Mouse (Mus musculus): ENCODE measurements around the gene Smcp. TPM values are rescaled to one million over a fixed set of nuclear protein-coding genes. Genes with fewer than 3 reads are reported as not detected.

Smcp gene
- polyA plus RNA-seq, 1 experiment from 2014 or later: not detected

DNA sequence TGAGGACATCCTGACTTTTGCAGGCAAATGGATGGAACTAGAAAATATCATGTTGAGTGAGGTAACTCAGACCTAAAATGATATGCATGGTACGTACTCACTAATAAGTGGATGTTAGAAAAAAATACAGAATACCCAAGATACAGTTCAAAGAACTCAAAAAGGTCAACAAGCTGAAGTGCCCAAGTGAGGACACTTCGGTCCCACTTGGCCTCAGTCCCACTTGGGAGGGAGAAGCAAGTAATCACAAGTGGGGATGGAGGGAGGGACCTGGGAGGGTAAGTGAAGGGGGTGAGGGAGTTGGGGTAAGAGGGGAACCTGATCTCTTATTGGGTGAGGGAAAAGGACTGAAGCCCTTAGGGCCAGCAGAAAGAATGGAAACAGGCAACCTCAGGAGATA is 20.0 kb downstream of the Smcp start:
- Histone ChIP-seq H3K9me3 (ENCODE audit: control insufficient read depth, low read length) (no peaks in the 10 kb centered on the region), H3K27ac (ENCODE audit: low read depth, low read length) (no peak overlapping the region), H3K4me1 (replicated peaks; ENCODE audit: control insufficient read depth, insufficient read depth, low read length) (no peaks in the 10 kb centered on the region), H3K27me3 (ENCODE audit: control insufficient read depth, insufficient read depth, low read length) (no peaks in the 10 kb centered on the region), H3K9ac (ENCODE audit: low read depth, low read length) (no peak overlapping the region), H3K4me3 (ENCODE audit: low read depth, low read length) (no peak overlapping the region), H3K36me3 (ENCODE audit: control insufficient read depth, insufficient read depth, low read length) (no peaks in the 10 kb centered on the region), H3K4me2 (replicated peaks; ENCODE audit: low read depth, low read length) (no peak overlapping the region)
- ATAC-seq (ENCODE audit: low FRiP score) (no peak), DNase-seq (ENCODE audit: low spot score) (no peak)
- 85% methylated on average over 2 of the region's 2 CpGs for WGBS

DNA sequence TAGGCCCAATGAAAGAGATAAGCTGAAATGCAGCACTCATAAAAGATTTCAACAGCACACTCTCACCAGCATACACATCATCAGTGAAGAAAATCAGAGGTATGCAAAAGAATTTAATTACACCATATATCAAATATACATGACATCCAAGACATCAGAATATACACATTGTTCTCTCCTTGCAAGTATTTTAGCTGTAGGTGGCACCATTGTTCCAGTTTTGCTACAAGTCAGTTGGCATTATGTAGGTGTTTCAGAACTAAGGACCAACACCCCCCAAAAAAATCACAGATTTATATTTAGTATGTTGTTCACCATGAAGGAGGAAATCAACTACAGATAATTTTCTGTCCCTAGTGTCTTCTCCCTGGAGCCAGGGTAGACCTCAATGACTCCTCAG is 23.4 kb downstream of the Smcp start:
- Histone ChIP-seq H3K4me3 (ENCODE audit: low read depth, low read length) (no peak overlapping the region), H3K4me2 (replicated peaks; ENCODE audit: low read depth, low read length) (no peak overlapping the region), H3K9ac (ENCODE audit: low read depth, low read length) (no peak overlapping the region), H3K9me3 (ENCODE audit: control insufficient read depth, low read length) (no peaks in the 10 kb centered on the region), H3K4me1 (replicated peaks; ENCODE audit: control insufficient read depth, insufficient read depth, low read length) (no peaks in the 10 kb centered on the region), H3K27me3 (ENCODE audit: control insufficient read depth, insufficient read depth, low read length) (no peaks in the 10 kb centered on the region), H3K36me3 (ENCODE audit: control insufficient read depth, insufficient read depth, low read length) (no peaks in the 10 kb centered on the region), H3K27ac (ENCODE audit: low read depth, low read length) (no peak overlapping the region)
- DNase-seq (ENCODE audit: low spot score) (no peak), ATAC-seq (ENCODE audit: low FRiP score) (no peak)

DNA sequence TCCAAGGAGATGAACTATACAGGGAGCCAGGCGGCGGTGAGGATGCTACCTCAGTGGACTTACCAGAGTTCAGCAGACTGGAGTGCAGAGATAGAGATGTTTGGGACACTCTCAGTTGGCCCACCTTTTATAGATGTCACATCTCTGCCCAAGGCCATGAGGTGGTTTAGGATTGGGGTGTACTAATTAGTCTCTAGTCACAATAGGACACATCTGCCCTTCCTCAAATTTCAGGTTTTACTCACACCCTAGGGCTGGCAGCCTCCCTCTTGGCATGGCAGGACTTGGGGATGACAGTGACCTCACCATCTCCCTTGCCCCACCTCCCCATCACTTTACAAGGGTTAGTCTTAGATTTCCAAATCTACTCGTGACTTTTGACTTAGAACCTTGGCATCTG is 54.4 kb downstream of the Smcp start, which contains the start of gene 2310046K23Rik:
TSS of gene 2310046K23Rik (minus strand) at position 101 of the 400 bp plus-strand sequence.
- Histone ChIP-seq H3K4me1 (replicated peaks; ENCODE audit: control insufficient read depth, insufficient read depth, low read length) (no peaks in the 10 kb centered on the region), H3K9me3 (ENCODE audit: control insufficient read depth, low read length) (no peaks in the 10 kb centered on the region)
- WGBS: 95% methylated on average over 3 of the region's 3 CpGs

More for the DNA sequence above, 54.4 kb downstream of the Smcp start, which contains the start of gene 2310046K23Rik:
- no peak within 1 kb of the TSS for H3K4me3 ChIP-seq (ENCODE audit: low read depth, low read length)
- ATAC-seq (ENCODE audit: low FRiP score) (no peak), DNase-seq (ENCODE audit: low spot score) (no peak)
- no peaks in the 10 kb centered on the region for H3K27me3 ChIP-seq (ENCODE audit: control insufficient read depth, insufficient read depth, low read length)
- H3K9ac ChIP-seq (ENCODE audit: low read depth, low read length): no peak within 1 kb of the TSS
- H3K36me3 ChIP-seq (ENCODE audit: control insufficient read depth, insufficient read depth, low read length): no peaks in the 10 kb centered on the region
- H3K27ac ChIP-seq (ENCODE audit: low read depth, low read length): no peak within 1 kb of the TSS
- H3K4me2 ChIP-seq (replicated peaks; ENCODE audit: low read depth, low read length): no peak within 1 kb of the TSS

Other genes starting within 250 kb of the Smcp start
- not detected in 2 replicates for gene Sprr2d, start 249.9 kb downstream of the Smcp start, polyA plus RNA-seq (2014; fragmentation: Nextera tagmentation; extraction: Ambion mirVana)
- gene Sprr2e, start 236.9 kb downstream of the Smcp start, polyA plus RNA-seq (2014; fragmentation: Nextera tagmentation; extraction: Ambion mirVana): not detected in 2 replicates
- not detected in 2 replicates for gene Sprr2f, start 223.8 kb downstream of the Smcp start, polyA plus RNA-seq (2014; fragmentation: Nextera tagmentation; extraction: Ambion mirVana)
- gene Sprr2h, start 203.3 kb downstream of the Smcp start, polyA plus RNA-seq (2014; fragmentation: Nextera tagmentation; extraction: Ambion mirVana): not detected in 2 replicates
- gene Sprr2i, start 181.0 kb downstream of the Smcp start, polyA plus RNA-seq (2014; fragmentation: Nextera tagmentation; extraction: Ambion mirVana): not detected in 2 replicates
- gene Sprr2j-ps, start 170.9 kb downstream of the Smcp start, polyA plus RNA-seq (2014; fragmentation: Nextera tagmentation; extraction: Ambion mirVana): not detected in 2 replicates
- 5.6 and 5.9 TPM in 2 replicates for gene Gm9774, start 159.6 kb downstream of the Smcp start, polyA plus RNA-seq (2014; fragmentation: Nextera tagmentation; extraction: Ambion mirVana)
- gene Sprr2k, start 156.4 kb downstream of the Smcp start, polyA plus RNA-seq (2014; fragmentation: Nextera tagmentation; extraction: Ambion mirVana): not detected in 2 replicates
- not detected in 2 replicates for gene Sprr1b, start 150.2 kb downstream of the Smcp start, polyA plus RNA-seq (2014; fragmentation: Nextera tagmentation; extraction: Ambion mirVana)
- not detected in 2 replicates for gene Sprr3, start 130.3 kb downstream of the Smcp start, polyA plus RNA-seq (2014; fragmentation: Nextera tagmentation; extraction: Ambion mirVana)
- not detected in 2 replicates for gene Sprr1a, start 103.1 kb downstream of the Smcp start, polyA plus RNA-seq (2014; fragmentation: Nextera tagmentation; extraction: Ambion mirVana)
- not detected in 2 replicates for gene Sprr4, start 88.5 kb downstream of the Smcp start, polyA plus RNA-seq (2014; fragmentation: Nextera tagmentation; extraction: Ambion mirVana)
- gene 2310046K23Rik, start 54.5 kb downstream of the Smcp start, polyA plus RNA-seq (2014; fragmentation: Nextera tagmentation; extraction: Ambion mirVana): not detected in 2 replicates
- not detected in 2 replicates for gene Ivl, start 15.3 kb downstream of the Smcp start, polyA plus RNA-seq (2014; fragmentation: Nextera tagmentation; extraction: Ambion mirVana)
- not detected in 2 replicates for gene 2210017I01Rik, start 18.5 kb upstream of the Smcp start, polyA plus RNA-seq (2014; fragmentation: Nextera tagmentation; extraction: Ambion mirVana)
- not detected in 2 replicates for gene Lce6a, start 32.7 kb upstream of the Smcp start, polyA plus RNA-seq (2014; fragmentation: Nextera tagmentation; extraction: Ambion mirVana)
- not detected in 2 replicates for gene Lce1a1, start 59.3 kb upstream of the Smcp start, polyA plus RNA-seq (2014; fragmentation: Nextera tagmentation; extraction: Ambion mirVana)
- not detected in 2 replicates for gene Lce1b, start 67.9 kb upstream of the Smcp start, polyA plus RNA-seq (2014; fragmentation: Nextera tagmentation; extraction: Ambion mirVana)
- gene Lce1a2, start 81.3 kb upstream of the Smcp start, polyA plus RNA-seq (2014; fragmentation: Nextera tagmentation; extraction: Ambion mirVana): not detected in 2 replicates
- gene Lce1c, start 90.2 kb upstream of the Smcp start, polyA plus RNA-seq (2014; fragmentation: Nextera tagmentation; extraction: Ambion mirVana): not detected in 2 replicates
- gene Lce1d, start 98.2 kb upstream of the Smcp start, polyA plus RNA-seq (2014; fragmentation: Nextera tagmentation; extraction: Ambion mirVana): not detected in 2 replicates
- not detected in 2 replicates for gene Lce1e, start 120.1 kb upstream of the Smcp start, polyA plus RNA-seq (2014; fragmentation: Nextera tagmentation; extraction: Ambion mirVana)
- gene Lce1f, start 131.4 kb upstream of the Smcp start, polyA plus RNA-seq (2014; fragmentation: Nextera tagmentation; extraction: Ambion mirVana): not detected in 2 replicates
- gene Gm38119, start 150.1 kb upstream of the Smcp start, polyA plus RNA-seq (2014; fragmentation: Nextera tagmentation; extraction: Ambion mirVana): not detected in 2 replicates
- not detected in 2 replicates for gene Lce1g, start 163.3 kb upstream of the Smcp start, polyA plus RNA-seq (2014; fragmentation: Nextera tagmentation; extraction: Ambion mirVana)
- not detected in 2 replicates for gene Lce1h, start 176.1 kb upstream of the Smcp start, polyA plus RNA-seq (2014; fragmentation: Nextera tagmentation; extraction: Ambion mirVana)
- gene Lce1i, start 189.9 kb upstream of the Smcp start, polyA plus RNA-seq (2014; fragmentation: Nextera tagmentation; extraction: Ambion mirVana): not detected in 2 replicates
- gene Lce1j, start 201.5 kb upstream of the Smcp start, polyA plus RNA-seq (2014; fragmentation: Nextera tagmentation; extraction: Ambion mirVana): not detected in 2 replicates
- gene Lce1k, start 218.9 kb upstream of the Smcp start, polyA plus RNA-seq (2014; fragmentation: Nextera tagmentation; extraction: Ambion mirVana): not detected in 2 replicates
- not detected in 2 replicates for gene Kprp, start 238.2 kb upstream of the Smcp start, polyA plus RNA-seq (2014; fragmentation: Nextera tagmentation; extraction: Ambion mirVana)